Mouse (Mus musculus) heart, postnatal 14 days (tissue): ENCODE results near the gene Sirpa. TPM values are rescaled to one million over a fixed set of nuclear protein-coding genes. Genes with fewer than 3 reads are reported as not detected.

ENCODE experiments used
- DNase-seq, 2 experiments: peaks; one replicate each; pipeline ENCODE4 v3.0.0; 2021 to 2022
- intact Hi-C: fragments of 180-260 bp; cut with DNase I; formaldehyde crosslinking; loops from one replicate; pipeline ENCODE4 v1.15.1; 2025
- total RNA-seq, 2 experiments: library from RNA; stranded (reverse); gene quantifications; 2 replicates each; pipeline ENCODE4 v1.2.3; 2021

Gene Sirpa
- total RNA-seq, 2 experiments from 2014 or later = 27.1 to 28.7 TPM

- DNase-seq = no peak
- intact Hi-C loops = no loop called here
Observed at GRCm38 (mm10) chr2:129602856-129603255, 10.2 kb downstream of the Sirpa start.

- intact Hi-C loops = no loop called here
- DNase-seq = no peak
Observed at GRCm38 (mm10) chr2:129603536-129603935, 10.9 kb downstream of the Sirpa start.

GRCm38 (mm10) chr2:129604032-129604431 is 11.4 kb downstream of the Sirpa start:
- intact Hi-C loops = no loop called here
- DNase-seq = no peak

GRCm38 (mm10) chr2:129605816-129606215 is 13.2 kb downstream of the Sirpa start:
- intact Hi-C loops = no loop called here
- DNase-seq = no peak

- no peak for DNase-seq
- intact Hi-C loops = no loop called here
Observed at GRCm38 (mm10) chr2:129606269-129606668, 13.6 kb downstream of the Sirpa start.

- intact Hi-C loops = no loop called here
- no peak for DNase-seq
Observed at GRCm38 (mm10) chr2:129606899-129607298, 14.3 kb downstream of the Sirpa start.

GRCm38 (mm10) chr2:129613971-129614370 is 21.3 kb downstream of the Sirpa start:
- intact Hi-C loops = no loop called here
- no peak for DNase-seq

GRCm38 (mm10) chr2:129614482-129615185 is 22.0 kb downstream of the Sirpa start:
- intact Hi-C loops = no loop called here
- DNase-seq = no peak

GRCm38 (mm10) chr2:129620148-129620547 is 27.5 kb downstream of the Sirpa start:
- no peak for DNase-seq
- intact Hi-C loops = no loop called here

- no peak for DNase-seq
- intact Hi-C loops = no loop called here
Observed at GRCm38 (mm10) chr2:129620881-129621280, 28.2 kb downstream of the Sirpa start.

GRCm38 (mm10) chr2:129621654-129622490 is 29.2 kb downstream of the Sirpa start:
- DNase-seq = no peak
- intact Hi-C loops = no loop called here

- intact Hi-C loops = no loop called here
- no peak for DNase-seq
Observed at GRCm38 (mm10) chr2:129622918-129623317, 30.3 kb downstream of the Sirpa start.

GRCm38 (mm10) chr2:129623771-129624170 is 31.1 kb downstream of the Sirpa start:
- intact Hi-C loops = no loop called here

GRCm38 (mm10) chr2:129624246-129624918 is 31.7 kb downstream of the Sirpa start:
- no peak for DNase-seq
- intact Hi-C loops = no loop called here

More at GRCm38 (mm10) chr2:129623771-129624170, 31.1 kb downstream of the Sirpa start:
- DNase-seq = no peak

GRCm38 (mm10) chr2:129624956-129625355 is 32.3 kb downstream of the Sirpa start:
- intact Hi-C loops = no loop called here
- no peak for DNase-seq

GRCm38 (mm10) chr2:129625845-129626244 is 33.2 kb downstream of the Sirpa start:
- no peak for DNase-seq
- intact Hi-C loops = no loop called here

- no peak for DNase-seq
- intact Hi-C loops = no loop called here
Observed at GRCm38 (mm10) chr2:129626621-129627061, 34.0 kb downstream of the Sirpa start.

GRCm38 (mm10) chr2:129627133-129627532 is 34.5 kb downstream of the Sirpa start:
- intact Hi-C loops = no loop called here
- no peak for DNase-seq

- no peak for DNase-seq
Observed at GRCm38 (mm10) chr2:129627811-129628210, 35.2 kb downstream of the Sirpa start.

GRCm38 (mm10) chr2:129628456-129629185 is 36.0 kb downstream of the Sirpa start:
- DNase-seq = no peak
- intact Hi-C loops = no loop called here

More at GRCm38 (mm10) chr2:129627811-129628210, 35.2 kb downstream of the Sirpa start:
- intact Hi-C loops = no loop called here
